Mouse (Mus musculus): ENCODE measurements around the gene Manf. TPM values are rescaled to one million over a fixed set of nuclear protein-coding genes. Genes with fewer than 3 reads are reported as not detected.
A peak's percentile ranks its signal among the peaks of the same experiment; 100 is the strongest.

Manf gene
- polyA plus RNA-seq, 1 experiment, result 82.2 TPM

GRCm38 (mm10) chr9:106906597-106906996 lies 14.8 kb upstream of the Manf start:
- Histone ChIP-seq H3K4me3 (ENCODE audit: control insufficient read depth, low read depth, low read length) (no peak overlapping the region), H3K27me3 (ENCODE audit: control insufficient read depth, insufficient read depth, low read length) (no peaks in the 10 kb centered on the region), H3K36me3 (ENCODE audit: control insufficient read depth, insufficient read depth, low read length) (no peaks in the 10 kb centered on the region; the same call in 1 of the 2 replicates), H3K27ac (ENCODE audit: control insufficient read depth, insufficient read depth, low read depth, low read length) (no peak overlapping the region), H3K4me1 (ENCODE audit: control insufficient read depth, insufficient read depth, low read length) (no peaks in the 10 kb centered on the region; the same call in 1 of the 2 replicates)
- TF ChIP-seq CTCF (IDR thresholded peaks at IDR 0.05; ENCODE audit: control insufficient read depth, insufficient read depth, insufficient replicate concordance, low read depth, low read length), result no peak
- TF ChIP-seq POLR2A (IDR thresholded peaks at IDR 0.05; ENCODE audit: control insufficient read depth, low read depth, low read length), result no peak

DNA sequence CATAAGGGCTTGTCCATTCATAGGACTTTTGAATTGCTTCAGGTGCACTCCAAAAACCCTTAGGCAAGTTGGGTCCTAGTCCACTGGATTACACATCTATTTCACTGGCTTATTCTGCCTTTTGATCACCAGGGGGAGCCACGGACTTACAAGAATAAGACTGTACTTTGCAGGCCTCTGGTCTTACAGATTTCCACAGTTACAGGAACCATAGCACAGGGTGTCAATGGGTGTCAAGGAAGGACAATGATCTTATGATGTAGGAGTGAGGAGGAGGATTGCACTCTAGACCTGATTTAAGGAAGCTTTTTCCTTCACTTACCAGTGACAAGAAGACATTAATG lies 12.0 kb upstream of the Manf start:
- Histone ChIP-seq H3K27ac (ENCODE audit: control insufficient read depth, insufficient read depth, low read depth, low read length) (no peak overlapping the region), H3K36me3 (ENCODE audit: control insufficient read depth, insufficient read depth, low read length) (no peaks in the 10 kb centered on the region; the same call in 1 of the 2 replicates), H3K4me1 (ENCODE audit: control insufficient read depth, insufficient read depth, low read length) (no peaks in the 10 kb centered on the region; the same call in 1 of the 2 replicates), H3K4me3 (ENCODE audit: control insufficient read depth, low read depth, low read length) (no peak overlapping the region), H3K27me3 (ENCODE audit: control insufficient read depth, insufficient read depth, low read length) (no peaks in the 10 kb centered on the region)
- TF ChIP-seq POLR2A (IDR thresholded peaks at IDR 0.05; ENCODE audit: control insufficient read depth, low read depth, low read length), result no peak
- no peak for TF ChIP-seq CTCF (IDR thresholded peaks at IDR 0.05; ENCODE audit: control insufficient read depth, insufficient read depth, insufficient replicate concordance, low read depth, low read length)

- no peak overlapping the region for H3K27ac ChIP-seq (ENCODE audit: control insufficient read depth, insufficient read depth, low read depth, low read length)
- TF ChIP-seq CTCF (IDR thresholded peaks at IDR 0.05; ENCODE audit: control insufficient read depth, insufficient read depth, insufficient replicate concordance, low read depth, low read length), result no peak
- TF ChIP-seq POLR2A (IDR thresholded peaks at IDR 0.05; ENCODE audit: control insufficient read depth, low read depth, low read length), result no peak
- no peak overlapping the region for H3K4me3 ChIP-seq (ENCODE audit: control insufficient read depth, low read depth, low read length)
- H3K27me3 ChIP-seq (ENCODE audit: control insufficient read depth, insufficient read depth, low read length), result no peaks in the 10 kb centered on the region
- no peaks in the 10 kb centered on the region; the same call in 1 of the 2 replicates for H3K36me3 ChIP-seq (ENCODE audit: control insufficient read depth, insufficient read depth, low read length)
- H3K4me1 ChIP-seq (ENCODE audit: control insufficient read depth, insufficient read depth, low read length), result no peaks in the 10 kb centered on the region; the same call in 1 of the 2 replicates
Observed at GRCm38 (mm10) chr9:106903099-106903790, 11.5 kb upstream of the Manf start.

DNA sequence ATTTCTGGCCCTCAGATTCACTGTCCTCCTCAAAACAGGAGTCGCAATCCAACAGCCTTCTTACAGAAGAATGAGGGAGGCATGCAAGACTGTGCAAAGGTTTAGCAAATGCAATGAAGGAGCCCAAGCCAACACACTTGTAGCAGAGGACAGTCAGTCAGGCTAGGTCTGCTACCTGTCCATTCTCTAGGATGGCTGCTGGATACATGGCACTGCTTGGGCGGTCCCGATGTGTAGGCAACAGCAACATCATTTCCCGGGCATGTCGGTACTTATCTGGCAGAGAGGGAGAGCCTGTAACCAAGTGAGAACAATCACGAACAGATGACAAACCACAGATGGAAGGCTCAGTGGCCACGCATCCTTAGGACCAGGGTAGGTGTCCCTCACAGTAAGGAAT lies 9.8 kb upstream of the Manf start:
- H3K36me3 ChIP-seq (ENCODE audit: control insufficient read depth, insufficient read depth, low read length), result no peaks in the 10 kb centered on the region; the same call in 1 of the 2 replicates
- no peak for TF ChIP-seq CTCF (IDR thresholded peaks at IDR 0.05; ENCODE audit: control insufficient read depth, insufficient read depth, insufficient replicate concordance, low read depth, low read length)
- TF ChIP-seq POLR2A (IDR thresholded peaks at IDR 0.05; ENCODE audit: control insufficient read depth, low read depth, low read length), result no peak
- no peak overlapping the region for H3K27ac ChIP-seq (ENCODE audit: control insufficient read depth, insufficient read depth, low read depth, low read length)
- H3K27me3 ChIP-seq (ENCODE audit: control insufficient read depth, insufficient read depth, low read length), result no peaks in the 10 kb centered on the region
- no peaks in the 10 kb centered on the region; the same call in 1 of the 2 replicates for H3K4me1 ChIP-seq (ENCODE audit: control insufficient read depth, insufficient read depth, low read length)
- no peak overlapping the region for H3K4me3 ChIP-seq (ENCODE audit: control insufficient read depth, low read depth, low read length)

DNA sequence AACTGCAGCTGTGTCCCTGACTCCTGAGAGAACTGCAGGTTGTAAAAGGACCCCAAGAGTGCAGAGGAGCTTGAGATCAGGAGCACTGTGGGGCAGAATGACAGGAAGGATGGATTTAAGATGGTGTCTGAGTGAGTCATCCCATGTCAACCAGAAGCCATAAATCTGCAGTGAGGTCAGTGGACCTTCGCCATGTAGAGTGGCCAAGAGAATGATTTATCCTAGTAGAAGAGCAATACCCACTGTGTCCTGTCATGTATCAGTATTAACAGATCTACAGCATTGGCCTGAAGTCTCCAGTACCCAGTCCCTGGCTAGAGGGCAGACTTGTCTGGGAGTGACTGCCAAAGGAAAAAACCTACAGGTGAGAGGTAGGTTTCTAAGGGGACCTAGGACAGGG lies 7.1 kb upstream of the Manf start:
- TF ChIP-seq POLR2A (IDR thresholded peaks at IDR 0.05; ENCODE audit: control insufficient read depth, low read depth, low read length), result no peak
- TF ChIP-seq CTCF (IDR thresholded peaks at IDR 0.05; ENCODE audit: control insufficient read depth, insufficient read depth, insufficient replicate concordance, low read depth, low read length), result no peak
- H3K36me3 ChIP-seq (ENCODE audit: control insufficient read depth, insufficient read depth, low read length), result peaks cover 2% of the 10 kb centered on the region; the same call in 1 of the 2 replicates
- no peaks in the 10 kb centered on the region for H3K27me3 ChIP-seq (ENCODE audit: control insufficient read depth, insufficient read depth, low read length)
- no peaks in the 10 kb centered on the region; the same call in 1 of the 2 replicates for H3K4me1 ChIP-seq (ENCODE audit: control insufficient read depth, insufficient read depth, low read length)
- H3K4me3 ChIP-seq (ENCODE audit: control insufficient read depth, low read depth, low read length), result no peak overlapping the region
- no peak overlapping the region for H3K27ac ChIP-seq (ENCODE audit: control insufficient read depth, insufficient read depth, low read depth, low read length)

GRCm38 (mm10) chr9:106893327-106893726 lies 1.5 kb upstream of the Manf start:
- 0 out of 2 replicates have a peak overlapping the region, but pooled peaks have one; percentile 33 for H3K27ac ChIP-seq (ENCODE audit: control insufficient read depth, insufficient read depth, low read depth, low read length)
- no peaks in the 10 kb centered on the region for H3K27me3 ChIP-seq (ENCODE audit: control insufficient read depth, insufficient read depth, low read length)
- no peak for TF ChIP-seq CTCF (IDR thresholded peaks at IDR 0.05; ENCODE audit: control insufficient read depth, insufficient read depth, insufficient replicate concordance, low read depth, low read length)
- H3K36me3 ChIP-seq (ENCODE audit: control insufficient read depth, insufficient read depth, low read length), result peaks cover 3% of the 10 kb centered on the region
- H3K4me3 ChIP-seq (ENCODE audit: control insufficient read depth, low read depth, low read length), result peak overlapping the region; percentile 85
- H3K4me1 ChIP-seq (ENCODE audit: control insufficient read depth, insufficient read depth, low read length), result peaks cover 2% of the 10 kb centered on the region

- Histone ChIP-seq H3K4me1 (ENCODE audit: control insufficient read depth, insufficient read depth, low read length) (peaks cover 2% of the 10 kb centered on the region), H3K4me3 (ENCODE audit: control insufficient read depth, low read depth, low read length) (peak overlapping the region; percentile 94), H3K27me3 (ENCODE audit: control insufficient read depth, insufficient read depth, low read length) (no peaks in the 10 kb centered on the region), H3K27ac (ENCODE audit: control insufficient read depth, insufficient read depth, low read depth, low read length) (peak overlapping the region; percentile 97), H3K36me3 (ENCODE audit: control insufficient read depth, insufficient read depth, low read length) (peaks cover 3% of the 10 kb centered on the region)
- TF ChIP-seq POLR2A (IDR thresholded peaks at IDR 0.05; ENCODE audit: control insufficient read depth, low read depth, low read length) (no peak), CTCF (IDR thresholded peaks at IDR 0.05; ENCODE audit: control insufficient read depth, insufficient read depth, insufficient replicate concordance, low read depth, low read length) (no peak)
Observed at GRCm38 (mm10) chr9:106892552-106892875, 735 bp upstream of the Manf start.
